Mouse (Mus musculus) adrenal gland, postnatal 25 days (tissue): ENCODE data around the gene Anapc15. TPM values are rescaled to one million over a fixed set of nuclear protein-coding genes. Genes with fewer than 3 reads are reported as not detected.
A peak's percentile ranks its signal among the peaks of the same experiment; 100 is the strongest.

Source experiments
- DNase-seq: peaks from one replicate; pipeline ENCODE4 v3.0.0; 2021; ENCODE audit warnings: mixed read lengths
- total RNA-seq: library from RNA; stranded (reverse); gene quantifications from 2 replicates; pipeline ENCODE4 v1.2.3, GENCODE M21; 2021

Anapc15 gene
- total RNA-seq, 1 experiment from 2014 or later: 41.7 TPM

DNA sequence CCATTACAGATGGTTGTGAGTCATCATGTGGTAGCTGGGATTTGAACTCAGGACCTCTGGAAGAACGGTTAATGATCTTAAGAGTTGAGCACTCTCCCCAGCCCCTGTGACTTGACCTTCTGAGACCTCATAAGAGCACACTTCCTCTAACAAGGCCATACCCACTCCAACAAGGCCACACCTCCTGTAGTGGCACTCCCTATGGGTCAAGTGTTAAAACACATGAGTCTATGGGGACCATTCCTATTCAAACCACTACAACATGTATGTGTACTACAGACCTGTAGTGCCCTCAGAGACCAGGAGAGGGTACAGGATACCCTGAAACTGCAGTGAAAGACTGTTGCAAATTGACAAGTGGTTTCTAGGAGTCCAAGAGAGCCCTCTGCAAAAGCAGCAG, 15.6 kb upstream of the Anapc15 start:
- DNase-seq: no peak

DNA sequence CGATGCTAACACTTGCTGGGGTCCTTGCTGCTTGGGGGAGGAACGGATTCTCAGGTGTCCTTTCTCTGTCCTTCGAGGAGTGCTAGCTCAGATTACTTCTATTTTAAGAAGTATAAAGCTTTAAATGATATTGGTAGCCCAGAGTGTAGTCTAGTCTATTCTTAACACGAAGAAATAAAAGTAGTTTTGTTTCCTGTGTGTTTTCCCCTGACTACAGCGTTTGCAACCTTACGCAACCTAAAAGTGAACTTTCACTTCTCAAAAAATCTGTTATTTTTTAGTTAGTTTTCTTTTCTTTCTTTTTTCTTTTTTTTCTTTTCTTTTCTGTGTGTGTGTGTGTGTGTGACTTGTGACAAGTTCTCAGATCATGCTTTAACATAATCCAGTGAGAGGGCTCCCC, 11.8 kb upstream of the Anapc15 start:
- no peak for DNase-seq

DNA sequence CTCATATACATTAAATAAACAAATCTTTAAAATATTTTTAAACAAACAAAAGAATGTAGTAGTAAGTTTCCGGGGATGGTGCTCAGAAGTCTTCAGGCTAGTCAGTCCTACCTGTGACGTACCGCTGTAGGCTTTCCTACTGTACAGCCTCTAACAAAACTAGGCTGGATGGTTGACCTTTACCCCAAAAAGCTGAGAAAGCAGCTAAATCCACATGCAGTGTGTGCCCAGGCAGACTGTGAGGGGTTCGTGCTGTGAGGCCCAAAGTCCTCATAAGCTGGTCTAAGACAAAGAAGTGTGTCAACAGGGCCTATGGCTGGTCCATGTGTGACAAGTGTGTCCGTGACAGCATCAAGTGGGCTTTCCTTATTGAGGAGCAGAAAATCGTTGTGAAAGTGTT, 10.7 kb upstream of the Anapc15 start:
- DNase-seq: no peak

DNA sequence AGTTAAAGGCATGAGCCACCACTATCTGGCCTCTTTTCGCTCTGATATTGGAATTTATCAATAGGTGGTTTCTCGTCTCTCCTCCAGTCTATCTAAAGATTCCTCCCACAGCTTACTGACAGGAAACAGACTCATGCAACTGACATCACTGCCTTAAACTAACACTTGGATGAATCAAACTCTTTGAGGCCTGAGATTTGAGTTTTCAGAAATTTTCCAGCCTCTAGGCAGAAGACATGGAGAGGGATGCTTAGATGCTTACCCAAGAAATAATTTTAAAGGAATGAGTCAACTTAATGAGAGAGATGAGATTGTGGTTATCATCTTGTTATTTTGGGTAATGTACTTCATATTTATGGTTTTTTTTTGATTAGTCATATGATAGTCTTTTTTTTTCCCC, 9.7 kb upstream of the Anapc15 start:
- DNase-seq: no peak

DNA sequence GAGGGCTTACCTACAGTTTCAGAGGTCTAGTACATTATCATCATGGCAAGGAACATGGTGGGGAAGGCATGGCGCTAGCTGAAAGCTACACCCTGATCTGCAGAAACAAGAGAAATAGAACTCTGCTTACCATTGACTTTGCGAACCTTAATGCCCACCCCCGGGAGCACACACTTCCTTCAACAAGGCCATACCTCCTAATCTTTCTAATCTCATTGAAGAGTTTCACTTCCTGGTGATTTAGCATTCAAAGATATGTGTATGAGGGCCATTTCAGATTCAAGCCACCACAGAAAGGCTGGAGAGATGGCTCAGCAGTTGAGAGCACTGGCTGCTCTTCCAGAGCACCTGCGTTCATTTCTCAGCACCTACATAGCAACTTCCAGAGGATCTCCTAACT, 6.4 kb upstream of the Anapc15 start, which contains the start of gene Folr2:
Folr2 (minus strand) TSS at position 101 of the 400 bp plus-strand sequence.
- no peak for DNase-seq

DNA sequence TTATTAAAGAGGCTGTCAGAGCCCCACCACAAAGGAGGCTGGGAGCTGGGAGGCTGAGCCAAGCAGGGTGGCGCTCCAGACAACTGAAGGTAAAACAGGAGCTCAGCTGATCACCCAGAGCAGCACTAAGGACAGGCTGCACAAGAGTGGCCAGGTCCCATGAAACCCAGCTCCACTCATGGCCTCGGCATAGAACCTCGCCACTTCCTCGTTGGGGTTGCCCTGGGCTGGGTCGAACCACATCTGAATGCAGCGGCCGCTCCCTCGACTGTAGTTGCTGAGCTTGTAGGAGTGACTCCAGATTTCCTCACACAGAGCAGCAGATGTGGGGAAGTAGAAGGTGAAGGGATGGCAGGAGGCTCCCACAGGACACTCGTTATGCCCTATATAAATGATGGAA, 5.2 kb upstream of the Anapc15 start:
- DNase-seq: no peak

DNA sequence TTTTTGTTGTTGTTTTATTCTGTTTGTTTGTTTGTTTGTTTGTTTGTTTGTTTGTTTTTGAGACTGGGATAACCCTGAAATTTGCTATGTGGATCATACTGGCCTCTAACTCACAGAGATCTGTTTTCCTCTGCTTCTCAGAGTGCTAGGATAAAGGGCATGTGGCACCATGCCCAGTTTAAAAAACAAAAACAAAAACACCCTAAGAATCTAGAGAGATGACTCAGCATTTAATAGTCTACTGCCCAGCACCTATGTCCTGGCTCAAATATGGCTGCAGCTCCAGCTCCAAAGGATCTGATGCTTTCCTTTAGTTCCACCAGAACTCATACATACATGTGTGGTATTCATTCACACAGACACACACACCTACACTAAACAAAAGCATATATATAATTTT, 2.5 kb upstream of the Anapc15 start:
- no peak for DNase-seq

DNA sequence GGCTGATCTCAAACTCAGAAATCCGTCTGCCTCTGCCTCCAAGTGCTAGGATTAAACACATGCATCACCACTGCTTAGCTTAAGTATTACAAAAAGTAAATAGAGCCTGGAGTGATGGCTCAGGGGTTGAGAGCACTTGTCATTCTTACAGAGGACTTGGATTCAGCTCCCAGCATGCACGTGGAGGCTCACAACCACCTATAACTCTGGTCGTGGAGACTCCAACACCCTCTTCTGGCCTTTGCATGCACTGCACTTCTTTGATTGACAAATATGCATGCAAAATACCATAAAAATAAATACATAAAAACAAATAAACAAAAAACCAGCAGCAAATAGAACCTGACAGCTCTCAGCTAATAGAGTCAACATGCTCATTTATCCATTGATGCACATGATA, 1.2 kb upstream of the Anapc15 start:
- no peak for DNase-seq

DNA sequence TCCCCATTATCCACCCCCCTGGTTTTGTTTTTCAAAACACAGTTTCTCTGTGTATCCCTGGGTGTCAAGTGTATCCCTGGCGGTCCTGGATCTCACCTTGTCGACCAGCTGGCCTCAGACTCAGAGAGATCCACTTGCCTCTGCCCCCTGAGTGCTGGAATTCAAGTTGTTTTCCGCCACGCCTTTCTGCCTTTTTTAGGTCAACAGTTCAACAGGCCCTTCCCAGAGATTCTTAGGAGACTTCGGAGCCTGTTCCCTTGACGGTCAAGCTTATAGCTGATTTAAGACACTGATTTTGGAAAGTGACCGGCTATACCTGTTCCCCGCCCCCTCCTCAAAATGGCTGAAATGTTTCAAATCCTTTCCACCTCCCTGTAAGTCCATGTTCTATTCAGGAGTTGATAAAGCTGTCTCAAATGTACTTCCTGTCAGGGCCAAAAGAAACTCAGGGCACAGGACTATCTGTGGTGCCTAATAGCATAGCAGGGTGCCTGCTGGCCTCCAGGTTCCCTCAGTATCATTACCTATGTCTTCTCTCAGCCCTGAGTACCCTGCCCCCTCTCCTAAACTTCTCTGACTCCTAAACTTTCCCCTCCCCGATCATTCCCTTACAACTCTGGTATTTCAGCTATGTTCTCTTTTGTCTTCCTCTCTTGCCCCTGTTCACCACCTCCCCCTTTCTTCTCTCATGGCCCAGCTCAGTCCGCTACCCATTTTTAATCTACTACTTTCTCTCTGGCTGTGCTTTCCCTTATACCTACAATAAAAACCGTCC, 3.2 kb downstream of the Anapc15 start:
- DNase-seq: no peak

DNA sequence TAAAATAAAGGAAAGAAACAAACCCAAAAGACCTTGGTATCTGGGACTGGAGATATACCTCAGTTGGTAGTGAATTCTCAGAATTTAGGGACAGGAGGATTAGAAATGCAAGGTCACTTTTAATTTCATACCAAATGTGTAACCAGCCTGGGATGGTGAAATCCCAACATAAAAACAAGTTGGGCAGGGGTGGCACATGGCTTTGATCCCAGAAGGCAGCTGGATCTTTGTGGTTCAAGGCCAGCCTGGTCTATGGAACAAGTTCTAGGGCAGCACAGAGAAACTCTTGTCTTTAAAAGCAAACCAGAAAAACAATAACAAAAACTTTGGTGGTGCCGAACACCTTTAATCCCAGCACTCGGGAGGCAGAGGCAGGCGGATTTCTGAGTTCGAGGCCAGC, 4.0 kb downstream of the Anapc15 start:
- DNase-seq: no peak

DNA sequence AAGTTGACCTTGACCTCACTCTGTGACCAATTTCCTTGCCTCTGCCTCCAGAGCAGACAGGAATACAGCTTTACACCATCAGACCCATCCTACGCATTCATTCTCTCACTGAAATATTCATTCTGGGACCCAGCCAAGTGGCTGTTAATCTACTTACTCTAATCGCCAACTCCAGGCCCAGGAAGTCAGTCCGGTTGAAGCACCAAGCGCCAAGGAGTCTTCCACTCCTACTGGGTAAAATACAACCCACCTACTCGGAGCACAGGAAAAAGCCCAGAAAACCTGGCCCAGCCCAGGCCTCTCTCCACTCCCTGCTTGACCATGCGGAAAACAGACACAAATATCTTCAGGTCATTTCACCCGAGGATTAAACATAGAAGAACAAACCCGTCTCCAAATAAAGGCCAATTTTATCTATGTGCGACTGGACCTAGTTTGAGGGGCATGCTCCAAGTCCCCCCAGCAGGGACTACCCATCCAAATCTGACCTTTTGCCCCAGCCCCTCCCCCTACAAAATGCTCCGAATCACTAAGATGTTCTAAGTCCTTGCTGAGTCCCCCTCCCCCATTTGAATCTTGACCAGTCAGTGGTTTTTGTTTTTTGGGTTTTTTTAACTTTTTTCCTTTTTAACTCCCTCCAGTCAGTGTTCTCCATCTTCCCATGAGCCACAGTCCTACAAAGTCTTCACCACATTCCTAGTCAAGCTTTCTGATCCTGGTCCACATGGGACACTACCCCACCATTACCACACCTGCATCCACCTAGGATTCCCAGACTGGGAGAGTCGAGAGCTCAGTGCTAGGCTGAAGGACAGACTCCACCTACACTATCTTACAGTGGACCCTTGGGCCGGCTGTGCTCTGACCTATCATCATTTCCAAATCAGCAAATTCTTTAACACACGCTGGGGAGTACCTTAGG, 5.0 kb downstream of the Anapc15 start:
- no peak for DNase-seq

DNA sequence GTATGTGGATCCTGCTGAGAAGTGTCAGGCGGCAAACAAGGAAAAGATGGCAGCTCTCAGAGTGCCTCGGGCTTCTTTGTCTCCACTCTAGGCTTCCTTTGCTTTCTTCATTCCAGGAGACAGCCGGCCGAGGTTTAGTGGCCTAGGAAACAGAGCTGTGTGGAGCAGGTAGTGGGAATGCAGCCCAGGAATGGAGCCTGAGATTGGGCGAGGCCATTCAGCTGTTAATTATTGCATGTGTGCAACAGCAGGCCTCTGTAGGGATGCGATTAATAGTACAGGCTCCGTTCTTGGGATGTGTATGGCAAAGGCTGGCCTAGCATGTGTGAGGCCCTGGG, 5.6 kb downstream of the Anapc15 start:
- DNase-seq: no peak

DNA sequence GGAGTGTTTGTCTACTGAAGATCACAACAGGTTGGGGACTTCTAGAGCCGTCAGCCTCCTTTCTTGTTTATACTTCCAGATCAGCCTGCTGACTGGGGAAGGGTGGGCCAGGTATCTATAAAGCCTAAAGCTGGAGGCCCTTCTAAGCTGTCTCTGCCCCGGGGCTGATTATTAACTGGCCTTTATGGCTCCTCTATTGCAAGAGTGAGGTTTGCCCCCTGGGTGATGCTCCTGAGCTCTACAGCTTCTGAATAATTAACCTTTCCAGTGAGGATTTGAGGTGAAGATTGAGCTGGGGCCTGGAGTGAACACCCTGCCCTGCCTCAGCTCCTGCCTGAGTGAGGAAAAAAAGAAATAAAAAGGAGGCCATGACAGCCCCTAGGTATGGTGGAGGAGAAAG, 7.1 kb downstream of the Anapc15 start, which contains the start of gene Folr1:
Folr1 (minus strand) TSS at position 160 of the 400 bp plus-strand sequence.
- no peak for DNase-seq

DNA sequence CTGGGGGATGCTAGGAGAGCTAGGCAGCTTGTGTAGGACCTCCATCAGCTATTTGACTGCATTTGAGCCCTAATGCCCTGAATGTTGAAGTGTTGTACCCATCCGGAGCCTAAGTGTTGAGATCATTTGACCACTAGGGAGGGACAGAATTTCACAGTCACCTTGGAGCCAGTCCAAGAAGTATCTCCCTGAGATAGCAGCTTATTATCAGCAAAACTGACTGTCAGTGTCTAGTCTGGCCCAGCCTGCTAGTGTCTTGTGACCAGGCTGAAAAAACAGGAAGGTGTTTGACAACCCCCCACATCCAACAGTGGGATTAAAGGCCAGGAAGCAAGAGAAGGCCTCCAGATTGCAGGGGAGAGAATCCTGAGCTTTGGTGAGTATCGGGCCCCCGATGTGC, 7.8 kb downstream of the Anapc15 start:
- no peak for DNase-seq

DNA sequence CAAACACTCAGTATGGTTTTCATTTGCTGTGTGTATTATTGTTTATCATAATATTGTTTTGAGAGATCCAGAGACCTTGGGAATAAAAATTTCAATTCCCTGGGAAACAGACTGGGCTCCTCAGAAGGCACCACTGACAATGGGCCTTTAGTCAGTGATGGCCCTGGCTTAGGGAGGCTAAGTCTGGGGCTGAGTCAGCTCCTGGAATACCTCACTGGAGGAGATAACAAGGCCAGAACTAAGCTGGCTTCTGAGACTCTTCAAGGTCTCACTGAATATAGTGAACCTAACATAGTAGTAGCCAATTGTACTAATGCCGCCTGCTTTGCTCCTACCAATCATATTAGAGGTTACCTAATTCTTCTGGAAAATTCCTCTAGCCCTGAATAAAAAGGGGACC, 12.5 kb downstream of the Anapc15 start:
- DNase-seq: no peak

DNA sequence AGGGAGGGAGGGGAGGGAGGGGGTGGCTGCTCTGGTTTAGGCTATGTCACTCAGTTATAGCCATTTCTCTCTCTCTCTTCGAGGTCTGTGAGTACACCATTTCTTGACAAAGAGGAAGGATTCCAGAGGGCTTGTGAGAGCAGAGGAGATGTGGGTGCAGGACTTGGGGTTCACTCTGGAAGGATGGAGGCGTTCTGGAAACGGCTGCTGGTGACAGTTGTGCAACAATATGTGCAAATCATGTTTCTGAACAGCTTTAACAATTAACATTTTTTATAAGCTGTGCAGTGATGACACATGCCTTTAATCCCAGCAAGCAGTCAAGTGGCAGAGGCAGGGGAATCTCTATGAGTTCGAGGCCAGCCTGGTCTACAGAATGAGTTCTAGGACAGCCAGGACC, 17.3 kb downstream of the Anapc15 start:
- DNase-seq: no peak

DNA sequence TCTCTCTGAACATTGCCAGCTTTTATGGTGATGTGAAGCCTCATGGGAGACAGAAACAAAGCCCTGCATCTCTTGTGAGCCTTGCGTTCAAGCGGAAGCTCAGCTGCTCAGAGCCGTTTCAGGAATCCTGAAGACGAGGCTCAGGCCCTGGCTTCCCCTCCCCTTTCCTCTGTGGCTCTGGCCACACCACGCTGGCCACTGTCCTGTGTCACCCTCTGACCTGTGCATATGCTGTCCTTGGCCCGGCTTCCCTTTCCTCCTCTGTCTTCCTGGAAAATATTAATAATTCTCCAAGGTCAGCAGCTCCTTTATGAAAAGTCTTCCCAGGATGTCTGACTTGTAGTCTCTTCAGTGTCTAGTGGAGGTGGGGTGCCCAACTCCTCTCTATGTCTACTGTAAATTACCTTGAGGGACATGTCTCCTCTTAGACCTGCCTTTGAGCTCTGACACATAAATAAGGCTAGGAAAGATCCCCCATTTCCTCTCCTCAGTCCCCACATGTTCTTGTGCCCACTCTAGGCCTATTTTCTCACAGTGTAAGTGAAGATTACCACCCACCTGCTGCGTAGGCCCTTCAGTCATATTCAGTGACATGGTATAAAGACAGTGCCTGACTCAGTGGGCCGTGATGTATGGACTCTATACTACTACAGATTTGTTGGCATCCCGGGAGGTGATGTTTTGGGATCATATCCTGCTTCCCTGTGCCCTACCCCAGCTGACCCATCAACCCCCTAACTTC, 19.1 kb downstream of the Anapc15 start:
- DNase-seq: no peak

DNA sequence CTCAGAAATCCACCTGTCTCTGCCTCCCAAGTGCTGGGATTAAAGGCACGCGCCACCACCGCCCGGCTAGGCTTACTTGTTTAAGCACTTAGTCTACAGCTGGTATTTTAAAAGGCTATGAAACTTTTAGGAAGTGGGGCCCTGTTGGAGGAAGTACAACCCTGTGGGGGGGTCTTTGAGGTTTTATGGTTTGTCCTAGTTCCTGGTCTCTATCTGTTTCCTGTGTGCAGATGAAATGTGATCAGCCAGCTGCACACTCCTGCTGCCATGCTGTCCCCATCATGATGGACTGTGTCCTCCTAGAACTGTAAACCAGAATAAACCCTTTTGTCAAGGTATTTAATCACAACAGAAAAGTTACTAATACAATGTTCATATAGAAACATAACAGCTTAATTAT, 20.6 kb downstream of the Anapc15 start:
- DNase-seq: no peak

DNA sequence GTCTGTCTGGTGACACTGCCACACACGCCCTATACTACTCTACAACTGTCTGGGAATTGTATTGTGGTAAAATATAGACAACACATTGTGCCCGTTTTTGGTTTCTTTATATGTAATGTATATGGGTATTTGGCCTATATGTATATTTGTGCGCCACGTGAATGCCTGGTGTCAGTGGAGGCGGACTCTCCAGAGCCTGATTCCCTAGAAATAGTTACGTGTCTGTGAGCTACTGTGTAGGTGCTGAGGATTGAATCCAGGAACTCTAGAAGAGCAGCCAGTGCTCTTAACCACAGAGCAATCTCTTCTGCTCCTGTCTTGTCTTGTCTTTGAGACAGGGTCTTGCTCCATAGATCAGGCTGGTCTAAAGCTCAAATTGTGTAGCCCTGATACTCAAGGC, 22.8 kb downstream of the Anapc15 start:
- DNase-seq: no peak

DNA sequence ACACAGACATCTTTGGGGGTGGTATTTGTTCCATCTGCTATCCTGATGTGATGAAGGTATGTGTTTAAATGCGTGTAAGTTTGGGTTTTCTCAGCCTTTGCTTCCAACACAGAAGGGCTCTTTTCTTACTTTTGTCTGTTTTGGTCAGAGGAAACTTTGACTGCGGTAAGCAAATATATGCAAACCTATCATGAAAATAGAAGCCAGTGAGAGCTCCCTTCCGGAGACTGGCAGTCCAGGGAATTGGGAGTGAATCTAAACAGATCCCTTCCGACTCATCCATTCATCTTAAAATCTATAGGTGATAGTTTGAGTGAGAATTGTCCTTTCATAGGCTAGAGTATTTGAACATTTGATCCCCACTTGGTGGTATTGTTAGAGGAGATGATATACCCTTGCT, 24.9 kb downstream of the Anapc15 start:
- no peak for DNase-seq

DNA sequence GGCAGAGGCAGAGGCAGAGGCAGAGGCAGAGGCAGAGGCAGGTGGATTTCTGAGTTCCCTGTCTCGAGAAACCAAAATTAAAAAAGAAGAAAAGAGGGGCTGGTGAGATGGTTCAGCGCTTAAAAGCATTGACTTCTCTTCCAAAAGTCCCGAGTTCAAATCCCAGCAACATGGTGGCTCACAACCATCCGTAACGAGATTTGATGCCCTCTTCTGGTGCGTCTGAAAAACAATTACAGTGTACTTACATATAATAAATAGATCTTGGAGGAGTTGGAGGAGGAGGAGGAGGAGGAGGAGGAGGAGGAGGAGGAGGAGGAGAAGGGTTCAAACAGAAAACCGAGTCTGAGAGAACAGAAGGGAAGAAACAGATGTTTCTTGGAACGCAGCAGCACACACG, 32.2 kb downstream of the Anapc15 start:
- no peak for DNase-seq

DNA sequence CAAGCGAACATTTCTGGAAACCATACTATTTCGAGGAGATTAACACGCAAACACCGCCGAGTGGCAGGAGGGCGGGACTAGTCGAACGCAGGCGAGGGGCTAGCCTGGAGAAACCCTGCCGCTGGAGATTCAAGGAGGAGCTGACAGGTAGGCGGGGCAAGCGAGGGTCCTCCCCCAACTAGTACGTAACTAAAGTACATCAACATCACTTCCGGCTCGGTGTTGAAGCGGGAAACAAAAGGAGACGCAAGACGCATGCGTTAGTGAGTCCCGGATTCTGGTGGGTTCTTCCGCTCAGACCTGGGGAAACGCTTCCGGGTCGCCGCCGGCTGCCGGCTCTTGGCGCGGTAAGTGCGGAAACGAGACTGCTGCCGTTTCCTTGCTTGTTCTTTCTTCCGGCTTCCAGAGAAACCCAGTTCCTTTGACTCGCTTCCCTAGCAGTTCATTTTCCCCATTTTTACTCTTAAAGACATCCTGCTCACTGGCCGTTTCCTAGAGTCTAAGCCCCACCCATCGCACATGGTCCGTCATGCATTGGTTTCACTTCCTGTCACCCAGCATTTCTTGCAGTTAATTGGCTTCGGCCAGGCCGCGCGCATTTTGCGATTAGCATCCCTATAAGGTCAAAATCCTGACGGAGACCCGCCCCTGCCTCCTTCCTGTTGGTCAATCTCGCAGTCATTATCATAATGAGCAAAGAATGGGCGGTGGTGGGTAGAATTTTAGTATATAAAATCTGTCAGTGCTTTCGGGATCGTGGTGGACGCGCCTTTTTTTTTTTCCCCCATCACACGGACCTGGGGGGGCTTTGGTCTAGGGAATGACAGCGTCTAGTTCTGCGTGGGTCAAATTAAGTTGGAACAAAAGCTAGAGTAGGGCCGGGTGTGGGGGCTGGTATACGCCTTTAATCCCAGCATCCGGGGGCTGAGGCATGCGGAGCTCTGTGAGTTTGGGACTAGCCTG, 32.9 kb downstream of the Anapc15 start:
- peak; percentile 93 for DNase-seq
